Mouse (Mus musculus) forebrain, embryonic 13.5 days (tissue): ENCODE measurements at regions not wholly inside any gene's neighbourhood (a gene's known extent, or its start where the extent isn't known, plus 50 kb on each side); places are given as distances from the start of the nearest gene placed in this dataset.
"Not testable (repeated sequence)": the region's sequence is repeated elsewhere in the genome, so short reads cannot be mapped to it uniquely, and the experiment has no call there.

Experiments
- ATAC-seq: fragments of 200-750 bp; cut with Nextera tagmentation; 2 replicates; pipeline ENCODE4 v1.8.0; 2017
- H3K27ac ChIP-seq: fragments of 300-500 bp; sonication (generic); 2 replicates; pipeline ENCODE4 v1.5.1; 2015; ENCODE audit warnings: inconsistent platforms, mild to moderate bottlenecking, moderate library complexity
- H3K27me3 ChIP-seq: fragments of 300-500 bp; sonication (generic); 2 replicates; pipeline ENCODE4 v1.6.1; 2015; ENCODE audit warnings: mild to moderate bottlenecking, inconsistent platforms
- H3K36me3 ChIP-seq: fragments of 300-500 bp; sonication (generic); 2 replicates; pipeline ENCODE4 v1.6.1; 2015; ENCODE audit warnings: mild to moderate bottlenecking, inconsistent platforms; ENCODE audit not compliant: poor library complexity, severe bottlenecking
- H3K4me1 ChIP-seq: fragments of 300-500 bp; sonication (generic); 2 replicates; pipeline ENCODE4 v1.6.1; 2015; ENCODE audit warnings: inconsistent platforms
- H3K4me2 ChIP-seq: fragments of 300-500 bp; sonication (generic); 2 replicates; pipeline ENCODE4 v1.6.1; 2015; ENCODE audit warnings: inconsistent platforms, mild to moderate bottlenecking, moderate library complexity
- H3K4me3 ChIP-seq: fragments of 300-500 bp; sonication (generic); 2 replicates; pipeline ENCODE4 v1.5.1; 2015; ENCODE audit warnings: mild to moderate bottlenecking, inconsistent platforms
- H3K9ac ChIP-seq: fragments of 300-500 bp; sonication (generic); 2 replicates; pipeline ENCODE4 v1.6.1; 2015; ENCODE audit warnings: mild to moderate bottlenecking, inconsistent platforms
- H3K9me3 ChIP-seq: fragments of 300-500 bp; sonication (generic); replicated peaks from 2 replicates; pipeline ENCODE4 v1.6.1; 2016; ENCODE audit warnings: inconsistent platforms
- WGBS: fragments of 180-500 bp; shearing (Covaris S2); methylation state at CpG from one replicate; pipeline ENCODE4 v1.1.7; 2015; 5-methylcytosine and 5-hydroxymethylcytosine counted together

DNA sequence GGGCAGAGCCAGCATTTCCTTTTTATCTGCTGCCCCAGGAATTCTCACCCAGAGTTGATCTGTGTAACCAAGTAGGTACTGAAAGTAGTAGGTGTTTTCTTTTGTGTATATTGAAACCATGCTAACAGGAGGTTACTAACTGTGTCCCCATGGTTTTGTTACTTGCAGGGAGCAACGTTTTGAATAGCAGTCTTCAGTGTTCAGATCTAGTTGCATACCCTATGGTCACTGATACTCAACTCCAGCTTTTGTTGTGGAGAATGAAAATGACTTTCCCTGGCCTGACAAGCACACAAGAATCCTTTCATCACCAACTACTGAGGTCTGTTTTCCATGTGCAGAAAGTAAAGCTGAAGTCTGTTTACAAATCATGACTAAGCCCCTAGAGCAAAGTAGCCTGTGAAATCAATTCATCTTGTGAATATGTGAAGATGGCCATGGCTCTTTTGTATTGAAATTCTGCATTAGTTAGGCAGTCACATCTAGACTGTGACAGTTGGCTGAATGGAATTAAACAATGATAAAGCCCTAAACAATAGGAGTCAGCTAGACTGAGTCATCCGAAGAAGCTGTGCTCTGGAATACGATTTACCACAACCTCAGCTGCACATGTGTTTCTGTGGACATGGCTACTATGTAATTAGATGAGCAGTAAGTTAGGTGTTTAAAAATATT lies 179.5 kb upstream of the Vrk2 start:
- no peak overlapping the region for H3K9ac ChIP-seq
- H3K4me3 ChIP-seq: no peak overlapping the region
- H3K27me3 ChIP-seq: no peaks in the 10 kb centered on the region
- peaks cover 9% of the 10 kb centered on the region; the same call in 1 of the 2 replicates for H3K4me1 ChIP-seq
- no peak overlapping the region for H3K27ac ChIP-seq
- peak; percentile 43; the same call in 1 of the 2 replicates for ATAC-seq
- WGBS: 27% methylated on average over 3 of the region's 3 CpGs
- no peaks in the 10 kb centered on the region for H3K9me3 ChIP-seq
- no peak overlapping the region for H3K4me2 ChIP-seq
- H3K36me3 ChIP-seq: no peaks in the 10 kb centered on the region

DNA sequence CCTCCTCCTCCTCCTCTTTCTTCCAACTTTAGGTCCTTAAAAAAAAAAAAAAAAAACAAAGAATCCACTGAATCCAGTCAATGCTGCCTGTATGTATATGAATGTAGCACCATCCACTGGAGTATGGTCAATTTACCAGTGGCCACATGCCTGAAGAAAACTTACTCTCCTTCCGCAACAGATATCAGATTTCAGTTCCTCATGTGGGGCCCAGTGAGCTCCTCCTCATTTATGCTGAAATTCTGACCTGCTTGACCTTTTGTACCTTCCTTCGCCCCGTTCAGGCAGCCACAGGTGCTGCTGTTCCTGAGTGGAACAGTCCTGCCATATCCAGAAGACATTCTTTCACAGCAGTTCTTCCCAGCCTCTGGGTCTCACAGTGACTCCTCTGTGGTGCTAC lies 161.8 kb upstream of the Vrk2 start:
- Histone ChIP-seq H3K27ac (no peak overlapping the region), H3K9ac (no peak overlapping the region), H3K36me3 (no peaks in the 10 kb centered on the region), H3K4me1 (no peaks in the 10 kb centered on the region), H3K4me2 (no peak overlapping the region), H3K27me3 (no peaks in the 10 kb centered on the region), H3K4me3 (no peak overlapping the region), H3K9me3 (no peaks in the 10 kb centered on the region)
- 90% methylated on average over 3 of the region's 3 CpGs for WGBS
- no peak for ATAC-seq

DNA sequence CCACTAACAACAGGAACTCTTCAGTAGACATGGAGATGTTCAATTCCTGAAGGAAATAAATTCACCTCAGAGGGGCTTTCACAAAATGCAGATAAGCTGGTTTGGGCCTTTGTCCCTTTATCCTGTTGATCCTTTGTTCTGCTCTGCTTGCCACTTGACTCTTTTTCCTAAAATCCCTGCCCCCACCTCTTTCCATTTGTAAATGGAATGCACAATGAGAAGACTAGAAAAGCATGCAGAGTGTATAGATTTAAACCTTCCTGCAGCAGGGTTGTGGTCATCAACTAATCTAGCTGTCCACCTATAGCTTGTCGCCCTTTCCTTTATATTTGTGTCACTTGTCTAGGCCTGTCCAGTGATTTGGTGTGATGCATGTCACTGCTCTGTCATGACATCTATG lies 159.8 kb upstream of the Vrk2 start:
- Histone ChIP-seq H3K4me3 (no peak overlapping the region), H3K4me1 (no peaks in the 10 kb centered on the region), H3K27ac (no peak overlapping the region), H3K4me2 (no peak overlapping the region), H3K9me3 (no peaks in the 10 kb centered on the region), H3K9ac (no peak overlapping the region), H3K36me3 (no peaks in the 10 kb centered on the region), H3K27me3 (no peaks in the 10 kb centered on the region)
- ATAC-seq: no peak
- 42% methylated on average over 1 of the region's 1 CpGs for WGBS

DNA sequence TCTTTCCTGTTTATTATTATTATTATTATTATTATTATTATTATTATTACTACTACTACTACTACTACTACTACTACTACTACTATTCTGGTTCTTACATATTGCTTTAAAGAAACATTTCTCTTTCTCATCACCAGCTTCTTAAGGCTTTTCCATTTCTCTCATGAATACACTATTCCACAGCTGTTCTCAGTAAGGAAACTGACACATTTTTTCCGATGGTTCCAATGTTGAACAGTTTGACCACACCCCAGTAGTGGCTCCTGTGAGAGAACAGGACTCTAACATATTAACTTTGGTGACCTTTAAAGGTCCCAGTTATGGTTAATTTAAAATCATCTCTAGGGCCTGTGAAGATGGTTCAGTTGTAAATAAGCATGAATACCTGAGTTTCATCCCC lies 148.4 kb upstream of the Vrk2 start:
- ATAC-seq: no peak
- Histone ChIP-seq H3K4me1 (no peaks in the 10 kb centered on the region), H3K36me3 (no peaks in the 10 kb centered on the region), H3K4me3 (no peak overlapping the region), H3K9ac (no peak overlapping the region), H3K9me3 (no peaks in the 10 kb centered on the region), H3K27me3 (no peaks in the 10 kb centered on the region), H3K4me2 (no peak overlapping the region), H3K27ac (no peak overlapping the region)
- 98% methylated on average over 1 of the region's 1 CpGs for WGBS

DNA sequence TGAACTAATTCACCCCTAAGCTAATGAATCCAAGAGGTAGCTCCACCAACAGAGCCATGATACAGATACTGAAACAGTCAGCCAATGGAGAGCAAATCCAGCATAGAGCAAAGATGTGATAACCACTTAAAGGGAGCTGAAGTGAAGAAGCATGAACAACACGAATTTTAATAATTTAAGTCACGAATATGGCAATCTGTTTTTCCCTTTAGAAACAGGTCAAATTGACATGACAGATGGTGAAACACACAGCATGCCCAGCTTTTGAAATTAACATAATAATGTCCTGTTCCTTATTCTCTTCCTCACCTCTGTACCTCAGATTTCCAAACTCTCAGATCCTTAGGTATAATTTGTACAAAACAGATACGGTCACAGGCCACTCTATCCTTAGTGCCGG lies 145.9 kb upstream of the Vrk2 start:
- ATAC-seq: peak; percentile 61
- WGBS: 60% methylated on average over 4 of the region's 4 CpGs
- no peaks in the 10 kb centered on the region for H3K27me3 ChIP-seq
- no peak overlapping the region for H3K9ac ChIP-seq
- H3K36me3 ChIP-seq: no peaks in the 10 kb centered on the region
- H3K4me2 ChIP-seq: no peak overlapping the region
- no peak overlapping the region for H3K27ac ChIP-seq
- H3K4me3 ChIP-seq: no peak overlapping the region
- no peaks in the 10 kb centered on the region for H3K4me1 ChIP-seq
- H3K9me3 ChIP-seq: no peaks in the 10 kb centered on the region

DNA sequence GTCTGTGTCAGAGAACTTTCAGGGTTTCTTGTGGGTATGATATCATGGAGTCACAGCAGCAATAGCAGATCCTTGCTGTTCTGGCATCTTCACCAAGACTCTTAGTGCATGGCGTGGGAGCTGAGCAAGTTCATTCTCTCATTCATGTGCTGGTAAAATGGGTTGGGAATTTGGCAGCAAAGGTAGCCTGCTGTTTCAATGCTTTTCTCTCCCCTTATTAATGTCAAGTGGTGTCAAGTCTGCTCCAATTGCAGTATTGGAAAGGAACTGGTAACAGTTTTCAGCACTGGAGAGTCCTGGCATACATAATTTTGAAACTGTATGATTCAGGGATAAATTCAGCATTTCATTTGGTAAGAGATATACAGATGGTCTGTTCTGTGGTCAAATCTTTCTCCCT lies 133.2 kb upstream of the Vrk2 start:
- WGBS: 72% methylated on average over 1 of the region's 1 CpGs
- H3K4me1 ChIP-seq: no peaks in the 10 kb centered on the region

DNA sequence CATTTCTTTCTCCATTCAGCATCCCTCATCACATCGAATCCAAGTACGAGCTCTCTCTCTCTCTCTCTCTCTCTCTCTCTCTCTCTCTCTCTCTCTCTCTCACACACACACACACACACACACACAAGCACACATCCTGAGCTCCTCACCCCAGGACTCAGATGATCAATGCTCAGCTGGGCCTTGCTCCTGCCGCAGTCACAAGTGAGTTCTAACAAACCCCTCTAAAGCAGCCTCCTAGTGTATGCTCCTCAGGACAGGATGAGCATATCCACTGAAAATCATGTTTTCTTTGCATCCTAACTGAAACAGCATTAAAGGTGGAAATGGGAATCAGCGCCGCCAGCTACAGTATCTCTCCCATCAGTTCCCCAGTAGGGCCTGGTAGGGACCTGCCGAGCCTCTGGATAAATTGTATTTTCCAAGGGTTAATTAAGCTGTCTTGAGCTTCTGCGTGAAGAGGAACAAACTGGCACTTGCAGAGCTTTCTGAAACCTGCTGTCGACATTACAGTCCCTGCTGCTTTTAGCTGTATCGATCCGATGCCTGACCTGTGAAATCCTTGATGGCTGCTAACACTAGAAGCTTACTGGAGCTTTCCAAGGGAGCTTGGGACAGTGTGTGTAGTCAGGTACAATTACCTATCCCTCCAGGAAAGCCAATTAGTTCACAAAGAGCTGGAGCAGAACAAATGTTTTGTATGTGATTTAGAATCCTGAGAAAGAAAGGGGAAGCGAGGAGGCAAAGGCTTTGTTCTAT lies 131.3 kb upstream of the Vrk2 start:
- Histone ChIP-seq H3K4me2 (no peak overlapping the region), H3K4me1 (no peaks in the 10 kb centered on the region), H3K36me3 (no peaks in the 10 kb centered on the region), H3K4me3 (no peak overlapping the region), H3K27me3 (no peaks in the 10 kb centered on the region), H3K9ac (no peak overlapping the region), H3K27ac (peak overlapping the region; percentile 33), H3K9me3 (no peaks in the 10 kb centered on the region)
- peak; percentile 71 for ATAC-seq
- WGBS: 42% methylated on average over 11 of the region's 11 CpGs

More for the DNA sequence above, 133.2 kb upstream of the Vrk2 start:
- no peaks in the 10 kb centered on the region for H3K36me3 ChIP-seq
- no peaks in the 10 kb centered on the region for H3K27me3 ChIP-seq
- no peak overlapping the region for H3K4me3 ChIP-seq
- H3K9me3 ChIP-seq: no peaks in the 10 kb centered on the region
- H3K9ac ChIP-seq: no peak overlapping the region
- H3K27ac ChIP-seq: no peak overlapping the region; the same call in 1 of the 2 replicates
- ATAC-seq: peak; percentile 33; the same call in 1 of the 2 replicates
- H3K4me2 ChIP-seq: no peak overlapping the region

DNA sequence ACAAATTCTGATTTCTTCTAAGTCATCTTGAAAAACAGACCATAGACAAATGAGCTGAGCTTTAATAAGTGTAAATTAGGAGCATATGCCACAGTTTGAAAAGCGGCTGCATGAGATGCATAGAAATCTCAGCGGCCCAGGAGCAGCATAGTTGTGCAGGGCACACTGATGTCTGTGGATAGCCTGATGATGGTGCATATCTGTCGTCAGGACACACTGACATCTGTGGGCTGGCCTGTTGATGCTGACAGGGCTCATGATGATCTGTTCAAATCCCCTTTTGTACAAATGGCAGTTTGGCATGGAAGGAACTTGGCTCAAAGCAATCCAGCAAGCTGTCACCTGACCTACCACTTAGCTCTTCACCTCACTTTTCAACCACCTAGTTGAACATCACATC lies 128.5 kb upstream of the Vrk2 start:
- ATAC-seq: no peak

DNA sequence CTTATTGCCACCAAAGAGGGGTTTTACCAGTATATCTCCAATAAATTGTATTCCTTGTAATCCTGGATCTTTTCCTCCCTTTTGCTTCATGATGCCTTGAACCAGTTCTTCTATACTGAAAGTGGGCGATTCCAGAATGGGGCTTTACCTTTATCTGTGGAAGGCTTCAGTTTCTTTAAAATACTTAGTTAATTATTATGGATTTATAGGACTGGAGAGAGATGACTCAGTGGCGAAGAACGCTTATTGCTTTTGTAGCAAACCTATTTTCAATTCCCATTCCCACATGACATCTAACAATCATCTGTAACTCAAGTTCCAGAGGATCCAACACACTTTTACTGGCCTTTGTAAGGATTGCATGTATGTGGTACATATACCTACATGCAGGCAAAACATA lies 127.4 kb upstream of the Vrk2 start:
- Histone ChIP-seq H3K9ac (no peak overlapping the region), H3K36me3 (no peaks in the 10 kb centered on the region), H3K4me2 (no peak overlapping the region), H3K4me3 (no peak overlapping the region), H3K4me1 (no peaks in the 10 kb centered on the region), H3K27me3 (no peaks in the 10 kb centered on the region), H3K27ac (no peak overlapping the region), H3K9me3 (no peaks in the 10 kb centered on the region)
- ATAC-seq: no peak
- 96% methylated on average over 3 of the region's 3 CpGs for WGBS

More for the DNA sequence above, 128.5 kb upstream of the Vrk2 start:
- H3K27ac ChIP-seq: no peak overlapping the region
- 79% methylated on average over 3 of the region's 3 CpGs for WGBS
- no peak overlapping the region for H3K4me3 ChIP-seq
- no peaks in the 10 kb centered on the region for H3K4me1 ChIP-seq
- no peaks in the 10 kb centered on the region for H3K36me3 ChIP-seq
- H3K27me3 ChIP-seq: no peaks in the 10 kb centered on the region
- H3K9me3 ChIP-seq: no peaks in the 10 kb centered on the region
- H3K4me2 ChIP-seq: no peak overlapping the region
- no peak overlapping the region for H3K9ac ChIP-seq

DNA sequence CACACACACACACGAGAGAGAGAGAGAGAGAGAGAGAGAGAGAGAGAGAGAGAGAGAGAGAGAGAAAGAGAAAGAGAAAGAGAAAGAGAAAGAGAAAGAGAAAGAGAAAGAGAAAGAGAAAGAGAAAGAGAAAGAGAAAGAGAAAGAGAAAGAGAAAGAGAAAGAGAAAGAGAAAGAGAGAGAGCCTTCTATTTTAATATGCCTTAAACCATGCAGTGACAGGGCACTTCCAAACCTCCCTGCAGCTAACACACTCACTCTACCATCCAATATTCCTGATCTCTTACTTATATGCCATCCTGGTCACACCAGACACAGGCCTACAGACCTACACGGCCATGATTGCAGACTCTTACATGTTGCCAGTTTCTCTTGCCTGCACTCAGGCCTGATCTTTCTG lies 117.4 kb upstream of the Vrk2 start:
- H3K36me3 ChIP-seq, H3K9me3 ChIP-seq, H3K4me2 ChIP-seq, H3K4me3 ChIP-seq, H3K9ac ChIP-seq, H3K4me1 ChIP-seq, H3K27me3 ChIP-seq, H3K27ac ChIP-seq, ATAC-seq: not testable (repeated sequence)
- WGBS: 77% methylated on average over 2 of the region's 2 CpGs

DNA sequence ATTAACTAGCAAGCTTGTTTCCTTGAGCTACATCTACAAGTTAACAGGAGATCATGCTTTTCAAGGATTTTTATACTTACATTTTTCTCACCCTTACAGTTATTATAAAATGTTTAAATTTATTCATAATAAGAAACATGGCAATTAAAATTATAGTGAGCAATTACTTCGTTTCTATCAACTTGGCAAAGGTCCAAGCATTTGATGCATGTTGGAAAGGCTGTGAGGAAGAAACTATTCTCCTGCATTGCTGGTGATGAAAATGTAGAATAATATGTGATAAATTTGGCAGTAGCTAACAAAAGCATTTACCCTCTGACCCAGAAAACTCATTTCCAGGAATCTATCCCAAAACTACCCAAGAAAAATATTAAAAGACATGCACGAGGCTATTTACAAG lies 114.8 kb upstream of the Vrk2 start:
- Histone ChIP-seq H3K4me3 (no peak overlapping the region), H3K36me3 (no peaks in the 10 kb centered on the region), H3K27me3 (no peaks in the 10 kb centered on the region), H3K9me3 (no peaks in the 10 kb centered on the region), H3K4me1 (no peaks in the 10 kb centered on the region), H3K9ac (no peak overlapping the region), H3K27ac (no peak overlapping the region), H3K4me2 (no peak overlapping the region)
- ATAC-seq: no peak
- WGBS: 56% methylated on average over 2 of the region's 2 CpGs

DNA sequence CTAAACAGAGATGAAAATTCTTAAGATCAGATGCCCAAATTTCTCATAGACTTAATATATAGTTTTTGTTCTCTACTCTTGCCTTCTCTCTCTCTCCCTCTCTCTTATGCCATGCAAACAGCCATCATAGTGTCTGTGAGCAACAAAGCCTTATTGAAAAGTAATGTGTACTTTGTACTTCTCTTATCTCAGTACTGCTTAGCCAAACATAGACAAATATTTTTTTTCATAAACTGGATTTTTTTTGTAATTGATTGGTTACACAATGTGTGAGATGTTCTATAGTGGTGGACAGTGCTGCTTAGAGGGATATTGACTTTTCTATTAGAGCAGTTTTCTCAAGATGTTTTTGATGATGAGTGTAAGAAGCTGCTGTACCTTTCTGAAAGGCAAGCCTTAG lies 90.1 kb upstream of the Vrk2 start:
- H3K36me3 ChIP-seq: no peaks in the 10 kb centered on the region
- no peak overlapping the region for H3K4me2 ChIP-seq
- no peak overlapping the region for H3K27ac ChIP-seq
- ATAC-seq: no peak
- H3K4me1 ChIP-seq: no peaks in the 10 kb centered on the region
- no peak overlapping the region for H3K4me3 ChIP-seq
- no peak overlapping the region for H3K9ac ChIP-seq
- H3K27me3 ChIP-seq: no peaks in the 10 kb centered on the region
- H3K9me3 ChIP-seq: no peaks in the 10 kb centered on the region

DNA sequence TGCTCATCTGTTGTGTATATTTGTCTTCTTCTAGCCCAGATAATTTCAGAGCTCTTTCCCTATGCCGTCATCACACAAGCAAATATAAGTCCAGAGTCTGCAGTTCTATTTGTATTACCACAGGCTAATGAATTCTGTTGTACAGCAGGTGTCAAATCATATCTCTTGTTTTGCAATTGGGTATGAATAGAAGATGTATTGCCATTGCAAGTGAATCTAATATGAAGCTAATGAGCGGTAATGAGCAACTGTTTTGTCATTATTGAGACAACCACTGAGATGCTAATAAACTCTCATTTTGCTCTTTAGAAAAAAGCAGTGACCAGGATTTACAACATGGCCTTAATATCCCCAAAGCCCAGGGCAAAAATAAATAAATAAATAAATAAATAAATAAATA lies 73.5 kb upstream of the Vrk2 start:
- H3K27ac ChIP-seq: no peak overlapping the region
- H3K36me3 ChIP-seq: no peaks in the 10 kb centered on the region
- H3K4me2 ChIP-seq: no peak overlapping the region
- H3K9ac ChIP-seq: no peak overlapping the region
- no peaks in the 10 kb centered on the region for H3K9me3 ChIP-seq
- no peaks in the 10 kb centered on the region for H3K4me1 ChIP-seq
- ATAC-seq: no peak
- 82% methylated on average over 2 of the region's 2 CpGs for WGBS
- no peaks in the 10 kb centered on the region for H3K27me3 ChIP-seq
- H3K4me3 ChIP-seq: no peak overlapping the region
